Mouse (Mus musculus) sigmoid colon, adult 10 weeks (tissue): Measurements from ENCODE around the gene Zmynd8. TPM values are rescaled to one million over a fixed set of nuclear protein-coding genes. Genes with fewer than 3 reads are reported as not detected.

Experiments used
- polyA plus RNA-seq: library from polyadenylated mRNA; stranded (reverse); fragments of 350-450 nt; fragmentation: Illumina TruSeq; extraction: RNeasy Lipid Tissue Mini Kit (QIAGEN cat#74804); gene quantifications from one replicate; pipeline ENCODE4 v1.2.3, GENCODE M21; 2014; ENCODE audit warnings: low read depth, low replicate concordance

Gene Zmynd8
- polyA plus RNA-seq: 48.2 TPM

DNA sequence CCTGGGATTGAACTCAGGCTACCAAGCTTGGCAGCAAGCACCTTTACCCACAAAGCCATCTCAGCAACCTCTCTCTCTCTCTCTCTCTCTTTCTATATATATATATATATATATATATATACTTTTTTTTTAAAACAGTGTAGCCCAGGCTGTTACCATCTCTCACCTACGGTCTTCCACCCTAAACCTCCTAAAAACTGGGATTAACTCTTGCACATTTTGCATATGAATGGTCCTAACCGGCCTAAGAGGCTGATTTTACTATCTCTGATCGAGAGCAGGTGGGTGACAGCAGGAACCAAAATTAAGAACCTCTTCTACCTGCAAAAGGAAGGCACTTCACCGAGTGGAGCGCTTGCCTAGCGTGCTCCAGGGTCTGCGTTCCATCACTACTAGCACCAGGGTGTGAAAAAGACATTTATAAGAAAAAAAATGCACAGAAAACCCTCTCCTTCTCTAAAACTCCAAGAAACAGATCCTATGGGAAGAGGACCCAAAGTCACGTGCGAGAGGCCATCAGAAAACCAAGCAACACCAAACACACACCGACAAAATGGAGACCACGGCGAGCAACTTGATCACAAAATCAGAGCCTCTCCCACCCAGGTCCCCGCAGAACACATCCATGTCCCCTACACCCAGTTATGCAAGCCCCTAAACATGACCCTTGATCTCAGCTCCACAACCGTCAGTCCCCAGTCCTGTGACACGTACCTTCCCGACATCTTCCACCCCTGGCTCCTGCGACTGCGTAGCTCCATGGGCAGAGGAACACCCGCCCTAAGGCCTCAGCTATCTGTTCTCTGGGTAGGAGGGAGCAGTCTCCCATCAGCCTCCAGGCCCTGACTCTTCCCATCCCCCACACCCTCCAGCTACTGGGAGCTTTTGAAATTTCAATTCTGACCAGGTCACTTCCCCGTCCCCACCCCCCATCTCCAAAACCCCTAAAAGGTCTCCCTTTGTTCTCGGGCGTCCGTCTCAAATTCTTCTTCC is at the start of gene Zmynd8:
Gene Zmynd8 (minus strand): TSS at position 815 of the 993 bp plus-strand sequence.

Other genes starting within 250 kb of the Zmynd8 start
- gene Ncoa3, start 93.6 kb upstream of the Zmynd8 start, polyA plus RNA-seq: 42.9 TPM